Mouse (Mus musculus): ENCODE measurements around the gene A1cf.

A1cf gene

DNA sequence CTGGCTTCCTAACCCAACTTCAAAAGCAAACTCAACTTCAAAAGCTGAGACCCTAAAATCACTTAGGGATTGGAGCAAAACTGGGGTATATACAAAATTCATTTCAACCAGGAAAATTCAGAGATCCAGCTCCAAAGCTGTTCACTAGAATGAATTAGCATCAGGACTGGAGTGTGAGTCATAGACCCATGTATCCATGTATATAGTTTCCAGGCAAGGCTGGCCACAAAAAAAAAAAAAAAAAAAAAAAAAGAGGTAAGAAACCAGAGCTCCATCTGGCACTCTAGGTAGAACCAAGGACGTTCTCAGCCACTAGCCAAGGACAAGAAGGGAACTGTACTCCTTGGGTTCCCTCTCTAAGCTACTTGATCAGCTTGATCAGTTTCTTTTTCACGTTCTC is 85.2 kb downstream of the A1cf start:
- DNase-seq (ENCODE audit: low spot score) = no peak

- no peak for DNase-seq (ENCODE audit: low spot score)
Measured at GRCm38 (mm10) chr19:31954267-31954666, 85.7 kb downstream of the A1cf start.

DNA sequence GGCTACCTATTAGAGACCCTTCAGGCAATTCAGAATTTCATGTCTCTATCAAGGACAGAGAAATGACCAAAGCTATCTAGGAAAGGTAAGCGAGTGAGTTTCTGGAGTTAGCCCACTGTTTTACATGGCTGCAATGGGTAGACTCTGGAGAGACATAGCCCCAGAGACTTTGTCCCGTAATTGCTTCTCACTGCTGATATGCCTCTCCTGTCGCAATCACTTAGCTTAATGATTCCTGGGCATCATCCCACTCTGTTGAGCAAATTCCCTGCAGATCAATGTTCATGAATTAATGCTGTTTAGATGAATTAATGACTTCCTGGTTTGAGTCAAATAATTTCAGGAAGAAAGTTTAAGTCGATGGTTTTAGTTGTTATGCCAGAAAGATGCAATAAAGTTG is 86.1 kb downstream of the A1cf start:
- DNase-seq (ENCODE audit: low spot score) = no peak

GRCm38 (mm10) chr19:31956359-31956758 is 87.8 kb downstream of the A1cf start:
- DNase-seq (ENCODE audit: low spot score) = no peak

- DNase-seq (ENCODE audit: low spot score) = no peak
Measured at GRCm38 (mm10) chr19:31960434-31960833, 91.9 kb downstream of the A1cf start.

DNA sequence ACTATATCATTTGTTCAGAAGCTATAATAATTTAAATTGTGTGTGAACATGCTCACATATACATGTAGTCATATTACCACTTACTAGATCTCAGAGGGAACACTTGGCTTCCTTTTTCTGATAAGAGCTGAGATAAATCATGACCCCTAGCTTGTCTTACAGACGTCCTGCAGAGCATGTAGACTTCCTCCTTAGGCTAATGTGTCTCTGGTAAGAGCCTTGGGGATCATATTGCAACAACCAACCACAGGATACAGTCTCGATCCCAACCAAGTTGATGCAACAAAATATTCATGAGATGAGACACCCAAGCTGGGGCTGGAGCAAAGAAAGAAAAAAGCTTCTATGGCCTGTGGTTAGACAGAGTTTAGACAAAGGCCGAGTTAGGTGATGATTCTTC is 94.6 kb downstream of the A1cf start:
- DNase-seq (ENCODE audit: low spot score) = no peak

DNA sequence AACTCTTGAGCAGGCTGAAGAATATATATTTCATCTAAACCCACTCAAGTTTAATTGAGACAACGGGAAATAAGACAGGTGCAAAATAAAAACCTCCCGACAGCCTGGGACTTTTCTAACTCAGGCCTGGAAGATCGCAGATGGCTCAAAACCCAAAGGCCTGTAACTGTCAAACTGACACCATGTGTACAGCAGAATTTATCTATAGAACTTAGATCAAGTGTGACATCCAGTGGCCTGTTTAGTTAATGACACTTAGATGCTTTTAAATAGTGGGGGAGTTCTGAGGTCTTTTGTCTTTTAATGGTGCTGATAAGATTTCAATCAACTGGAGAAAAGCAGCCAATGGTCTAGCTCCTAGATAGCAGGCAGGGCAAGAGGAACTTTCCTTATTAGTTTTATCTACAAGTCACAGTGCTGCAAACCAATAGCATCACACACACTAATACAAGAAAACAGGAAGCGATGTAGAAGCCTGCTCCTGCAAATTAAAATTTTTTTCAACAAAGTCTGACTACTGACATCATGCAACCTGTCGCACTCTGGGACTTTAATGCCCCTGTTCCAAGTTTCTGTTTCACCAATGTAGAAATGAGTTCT is 99.5 kb downstream of the A1cf start:
- DNase-seq (ENCODE audit: low spot score) = no peak

DNA sequence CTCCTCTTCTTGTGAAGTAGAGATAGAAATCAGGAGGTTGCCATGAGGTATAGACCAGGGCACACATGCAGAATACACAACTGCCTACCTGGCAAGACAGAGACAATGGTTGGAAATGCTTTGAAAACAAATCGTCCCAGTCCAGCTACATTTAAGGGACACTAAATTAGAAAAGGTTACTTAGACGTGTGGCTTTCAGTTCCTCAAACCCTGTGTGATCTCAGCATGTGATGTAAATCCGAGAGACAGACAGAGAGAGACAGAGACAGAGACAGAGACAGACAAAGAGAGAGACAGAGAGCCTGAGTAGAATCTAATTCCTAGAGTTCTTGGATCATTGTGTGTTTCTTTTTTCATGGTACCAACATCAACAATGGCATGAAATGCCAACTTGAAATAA is 102.8 kb downstream of the A1cf start:
- DNase-seq (ENCODE audit: low spot score) = no peak

DNA sequence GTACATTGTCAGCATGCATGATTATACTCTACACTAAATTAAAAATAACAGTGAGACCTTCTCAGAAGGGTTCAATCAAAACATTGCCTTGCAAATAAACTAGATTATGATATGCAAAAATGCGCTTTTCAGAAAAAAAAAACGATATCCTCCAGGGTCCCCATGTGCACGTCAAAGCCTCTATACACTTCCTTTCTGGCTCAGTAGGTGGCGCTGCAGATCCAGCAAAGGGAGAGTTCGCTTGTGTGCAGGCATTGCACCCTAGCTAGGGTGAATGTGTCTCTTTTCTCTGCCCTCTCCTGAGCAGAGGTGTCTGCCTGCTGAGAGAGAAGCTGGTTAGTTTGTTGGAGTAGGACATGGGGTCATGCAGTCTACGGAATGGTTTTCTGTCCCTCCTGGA is 103.4 kb downstream of the A1cf start:
- DNase-seq (ENCODE audit: low spot score) = peak; percentile 42

DNA sequence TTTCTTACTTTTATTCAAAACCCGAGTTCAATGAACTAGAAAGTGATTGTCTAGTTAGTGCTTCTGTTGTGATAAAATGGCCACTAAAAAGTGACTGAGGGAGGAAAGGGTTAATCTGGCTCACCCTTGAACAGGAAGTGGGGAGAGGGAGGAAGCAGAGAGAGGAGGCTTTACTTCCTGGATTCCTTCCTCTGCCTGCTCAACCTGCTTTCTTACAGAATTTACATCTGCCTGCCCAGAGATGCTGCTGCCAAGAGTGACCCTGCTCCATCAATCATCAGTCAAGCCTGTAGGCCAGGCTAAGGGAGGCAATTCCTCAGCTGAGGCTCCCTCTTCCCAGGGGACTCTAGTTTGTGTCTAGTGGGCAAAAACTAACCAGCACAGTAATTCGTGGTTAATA is 107.3 kb downstream of the A1cf start:
- DNase-seq (ENCODE audit: low spot score) = no peak

DNA sequence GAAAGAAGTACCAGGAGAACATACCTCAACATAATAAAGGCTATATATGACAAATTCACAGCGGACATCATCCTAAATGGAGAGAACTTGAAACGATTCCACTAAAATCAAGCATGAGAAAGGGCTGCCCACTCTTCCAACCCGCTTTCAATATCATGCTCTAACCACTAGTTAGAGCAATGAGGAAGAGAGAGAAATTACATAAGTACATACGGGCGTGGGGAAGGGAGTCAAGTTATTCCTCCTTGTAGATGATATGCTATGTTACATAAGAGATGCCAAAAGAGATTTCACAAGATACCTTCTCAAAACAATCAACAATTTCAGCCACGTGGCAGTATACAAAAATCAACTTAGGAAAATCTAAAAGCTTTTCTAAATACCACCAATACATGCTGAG is 122.5 kb downstream of the A1cf start:
- no peak for DNase-seq (ENCODE audit: low spot score)

DNA sequence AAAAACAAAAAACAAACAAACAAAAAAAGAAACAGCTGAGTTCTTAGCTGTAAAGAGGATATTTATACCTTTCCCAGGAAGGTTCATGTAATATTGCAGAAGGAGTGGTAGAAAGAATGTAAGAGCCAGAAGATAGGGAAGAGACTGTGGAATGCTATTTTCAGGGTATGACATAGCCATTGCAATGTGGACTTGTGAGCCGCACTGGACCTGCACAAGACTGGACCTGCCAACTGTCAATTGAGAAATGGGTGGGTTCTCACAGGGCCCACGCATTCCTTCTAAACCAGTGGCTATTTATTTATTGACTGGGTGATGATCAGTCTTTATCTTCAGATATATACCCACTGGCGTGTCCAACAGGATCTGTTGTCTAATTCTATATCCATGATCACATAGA is 128.4 kb downstream of the A1cf start:
- no peak for DNase-seq (ENCODE audit: low spot score)

All from urinary bladder, postnatal 10 days (tissue).